Mouse (Mus musculus): ENCODE data around the gene Mtx3. TPM values are rescaled to one million over a fixed set of nuclear protein-coding genes. Genes with fewer than 3 reads are reported as not detected.

Mtx3 gene
- polyA plus RNA-seq, 1 experiment from 2014 or later: 4.1 TPM

DNA sequence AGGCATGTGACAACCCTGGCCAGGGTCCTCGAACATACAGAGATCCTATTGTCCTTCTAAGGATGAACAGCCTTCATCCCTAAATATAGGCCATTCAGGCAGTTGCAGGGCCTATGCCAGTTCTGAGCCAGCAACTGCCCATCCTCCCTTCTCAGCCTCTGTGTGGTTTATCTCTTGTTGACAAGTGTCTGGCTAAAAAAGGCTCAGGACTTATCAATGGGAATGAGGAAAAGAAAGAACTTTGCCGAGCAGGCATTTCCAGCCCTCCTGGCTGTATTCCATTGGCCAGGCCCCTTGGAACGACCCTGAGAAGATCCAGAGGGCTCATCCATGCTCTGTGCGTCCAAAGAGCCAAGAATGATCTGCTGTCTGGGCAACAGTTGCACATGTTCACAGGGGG is 58.7 kb downstream of the Mtx3 start:
- WGBS: 70% methylated on average over 4 of the region's 4 CpGs
- no peaks in the 10 kb centered on the region for H3K9me3 ChIP-seq
- H3K4me2 ChIP-seq: no peak overlapping the region
- no peak for ATAC-seq (ENCODE audit: low FRiP score)
- no peak overlapping the region for H3K9ac ChIP-seq
- no peaks in the 10 kb centered on the region for H3K4me1 ChIP-seq (replicated peaks)
- H3K27me3 ChIP-seq: no peaks in the 10 kb centered on the region
- no peak overlapping the region for H3K4me3 ChIP-seq
- no peak overlapping the region for H3K27ac ChIP-seq
- no peaks in the 10 kb centered on the region for H3K36me3 ChIP-seq

DNA sequence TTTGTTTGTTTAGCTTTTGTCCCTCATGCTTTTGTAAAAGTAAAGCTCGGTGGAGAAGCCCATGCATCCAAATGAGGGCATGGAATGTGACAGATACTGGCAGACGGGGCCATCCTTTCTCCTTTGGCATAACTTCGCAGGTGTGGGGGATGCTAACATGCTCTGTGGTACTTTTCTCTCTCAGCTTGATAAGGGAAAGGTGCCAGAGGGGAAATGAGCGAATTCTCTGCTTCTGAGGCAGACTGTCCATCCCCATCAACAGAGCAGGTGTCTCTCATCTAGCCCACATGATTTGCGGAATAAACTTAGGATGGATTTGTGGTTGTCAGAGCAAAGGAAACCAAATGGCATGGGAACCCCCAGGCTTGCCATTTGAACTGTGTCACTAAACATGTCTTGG is 61.4 kb downstream of the Mtx3 start:
- Histone ChIP-seq H3K4me2 (no peak overlapping the region), H3K27ac (no peak overlapping the region), H3K27me3 (no peaks in the 10 kb centered on the region), H3K9ac (no peak overlapping the region), H3K36me3 (no peaks in the 10 kb centered on the region), H3K4me3 (no peak overlapping the region), H3K4me1 (replicated peaks) (no peaks in the 10 kb centered on the region), H3K9me3 (no peaks in the 10 kb centered on the region)
- 86% methylated on average over 5 of the region's 5 CpGs for WGBS
- ATAC-seq (ENCODE audit: low FRiP score): no peak

DNA sequence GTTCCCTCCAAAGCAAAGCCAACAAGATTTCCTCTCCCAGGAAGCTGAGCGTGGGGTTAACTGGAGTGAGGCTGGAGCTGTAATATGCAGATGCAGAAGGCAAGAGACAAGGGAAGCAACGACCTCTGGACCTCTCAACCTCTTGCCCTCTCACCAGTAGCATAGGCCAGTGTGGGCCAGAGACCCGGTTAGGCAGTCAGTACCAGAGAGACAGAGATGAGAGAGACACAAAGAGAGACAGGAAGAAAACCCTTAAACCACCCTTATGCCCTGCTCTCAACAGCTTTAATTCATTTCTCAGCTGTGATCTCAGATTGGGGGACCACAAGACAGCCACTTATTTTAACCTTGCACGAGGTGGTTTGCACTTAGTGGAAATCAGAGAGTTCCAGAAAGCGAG is 62.8 kb downstream of the Mtx3 start:
- 53% methylated on average over 5 of the region's 5 CpGs for WGBS
- H3K4me3 ChIP-seq: no peak overlapping the region
- no peak overlapping the region for H3K4me2 ChIP-seq
- H3K27ac ChIP-seq: no peak overlapping the region
- no peaks in the 10 kb centered on the region for H3K27me3 ChIP-seq
- no peak for ATAC-seq (ENCODE audit: low FRiP score)
- no peak overlapping the region for H3K9ac ChIP-seq
- H3K9me3 ChIP-seq: no peaks in the 10 kb centered on the region
- no peaks in the 10 kb centered on the region for H3K36me3 ChIP-seq
- no peaks in the 10 kb centered on the region for H3K4me1 ChIP-seq (replicated peaks)

Other genes starting within 250 kb of the Mtx3 start
- 15.8 and 18.6 TPM in 2 replicates for gene Serinc5, start 233.7 kb upstream of the Mtx3 start, polyA plus RNA-seq (2015; fragmentation: Nextera tagmentation; extraction: Ambion mirVana)
- 1.8 TPM in 2 replicates for gene Thbs4, start 49.9 kb upstream of the Mtx3 start, polyA plus RNA-seq (2015; fragmentation: Nextera tagmentation; extraction: Ambion mirVana)

Measured in hindbrain, embryonic 13.5 days (tissue).